Mouse (Mus musculus) thymus, adult 2 months (tissue): ENCODE results near the gene Stk32c. TPM values are rescaled to one million over a fixed set of nuclear protein-coding genes. Genes with fewer than 3 reads are reported as not detected.

Experiments used
- DNase-seq: peaks from one replicate; pipeline ENCODE4 v3.0.0; 2021
- H3K27ac ChIP-seq: fragments of 200-500 bp; 2 replicates; pipeline ENCODE4 v1.5.1; 2012; ENCODE audit warnings: low read length, control low read depth; ENCODE audit not compliant: control insufficient read depth, insufficient read depth
- H3K27me3 ChIP-seq: fragments of 200-500 bp; 2 replicates; pipeline ENCODE4 v1.6.1; 2012; ENCODE audit warnings: mild to moderate bottlenecking, low read length, moderate library complexity, mixed read lengths; ENCODE audit not compliant: control insufficient read depth, insufficient read depth
- H3K36me3 ChIP-seq: fragments of 200-500 bp; 2 replicates; pipeline ENCODE4 v1.6.1; 2012; ENCODE audit warnings: mild to moderate bottlenecking, low read length, moderate library complexity; ENCODE audit not compliant: control insufficient read depth, insufficient read depth
- H3K4me1 ChIP-seq: fragments of 200-500 bp; replicated peaks from 2 replicates; pipeline ENCODE4 v1.6.1; 2012; ENCODE audit warnings: low read length; ENCODE audit not compliant: control insufficient read depth, insufficient read depth
- H3K4me3 ChIP-seq: fragments of 200-500 bp; 2 replicates; pipeline ENCODE4 v1.5.1; 2012; ENCODE audit warnings: mild to moderate bottlenecking, low read length, control low read depth, moderate library complexity; ENCODE audit not compliant: control insufficient read depth, insufficient read depth
- CTCF ChIP-seq: fragments of 200-500 bp; IDR thresholded peaks from 2 replicates; pipeline ENCODE4 v1.5.1; 2012; ENCODE audit warnings: mild to moderate bottlenecking, control low read depth, low read length, moderate library complexity, borderline replicate concordance; ENCODE audit not compliant: control insufficient read depth, poor library complexity, insufficient read depth; ENCODE audit errors: extremely low read depth
- POLR2A ChIP-seq: fragments of 200-500 bp; IDR thresholded peaks from 2 replicates; pipeline ENCODE4 v1.6.1; 2012; ENCODE audit warnings: mild to moderate bottlenecking, low read length, control low read depth, moderate library complexity; ENCODE audit not compliant: control insufficient read depth, poor library complexity, insufficient read depth; ENCODE audit errors: extremely low read depth
- WGBS: fragments of 180-500 bp; shearing (Covaris S2); methylation state at CpG from one replicate; pipeline ENCODE4 v1.1.7; 2018; 5-methylcytosine and 5-hydroxymethylcytosine counted together
- polyA plus RNA-seq: library from polyadenylated mRNA; depleted of rRNA; stranded (reverse); fragments of >200 nt; gene quantifications from 2 replicates; pipeline ENCODE4 v1.2.3, GENCODE M21; 2012

Gene Stk32c
- polyA plus RNA-seq, 1 experiment: 1.3 TPM

DNA sequence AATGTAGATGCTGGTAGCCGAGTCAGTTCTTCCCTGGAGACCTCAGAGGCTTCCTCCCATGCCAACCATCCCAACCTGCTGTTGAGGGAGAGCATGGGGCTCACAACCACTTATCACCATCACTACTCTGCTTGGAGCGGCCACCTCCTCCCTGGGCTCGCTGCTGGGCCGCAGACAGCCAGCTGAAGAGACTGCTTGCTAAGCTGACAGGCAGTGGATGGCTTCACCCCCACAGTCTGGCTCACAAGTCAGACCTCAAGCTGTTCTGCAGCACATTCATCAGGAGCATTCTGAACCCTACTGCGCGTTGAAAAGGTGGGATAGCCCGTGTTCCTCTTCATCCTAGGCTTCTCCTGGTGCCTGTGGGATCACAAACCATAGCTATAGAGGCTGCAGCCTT is 54.6 kb downstream of the Stk32c start:
- Histone ChIP-seq H3K4me3 (no peak overlapping the region), H3K27ac (no peak overlapping the region), H3K36me3 (no peaks in the 10 kb centered on the region), H3K4me1 (no peaks in the 10 kb centered on the region), H3K27me3 (no peaks in the 10 kb centered on the region)
- no peak for DNase-seq
- 83% methylated on average over 7 of the region's 7 CpGs for WGBS
- no peak for TF ChIP-seq POLR2A
- TF ChIP-seq CTCF: no peak

DNA sequence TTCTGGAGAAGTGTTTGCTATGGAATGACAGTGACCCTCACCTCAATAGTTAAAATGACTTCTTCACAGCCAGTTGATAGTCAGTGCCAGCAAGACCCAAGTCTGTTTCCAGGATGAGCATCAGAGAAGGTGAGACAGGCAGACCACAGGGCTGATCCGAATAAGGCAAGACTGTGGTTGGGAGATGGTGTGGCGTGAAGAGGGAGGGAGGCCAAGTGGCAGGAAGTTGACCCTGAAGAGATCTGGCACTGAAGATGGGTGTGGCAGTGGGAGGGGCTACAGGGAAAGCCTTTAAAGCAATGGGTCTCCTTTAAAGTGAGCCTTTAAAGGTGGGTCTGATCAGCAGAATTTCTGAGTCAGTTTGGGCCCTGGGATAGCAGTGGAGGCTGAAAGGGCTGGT is 55.6 kb downstream of the Stk32c start:
- Histone ChIP-seq H3K4me1 (peaks cover 6% of the 10 kb centered on the region), H3K4me3 (no peak overlapping the region), H3K27me3 (no peaks in the 10 kb centered on the region), H3K36me3 (no peaks in the 10 kb centered on the region), H3K27ac (no peak overlapping the region)
- no peak for DNase-seq
- 11% methylated on average over 2 of the region's 2 CpGs for WGBS
- TF ChIP-seq POLR2A (no peak), CTCF (no peak)

DNA sequence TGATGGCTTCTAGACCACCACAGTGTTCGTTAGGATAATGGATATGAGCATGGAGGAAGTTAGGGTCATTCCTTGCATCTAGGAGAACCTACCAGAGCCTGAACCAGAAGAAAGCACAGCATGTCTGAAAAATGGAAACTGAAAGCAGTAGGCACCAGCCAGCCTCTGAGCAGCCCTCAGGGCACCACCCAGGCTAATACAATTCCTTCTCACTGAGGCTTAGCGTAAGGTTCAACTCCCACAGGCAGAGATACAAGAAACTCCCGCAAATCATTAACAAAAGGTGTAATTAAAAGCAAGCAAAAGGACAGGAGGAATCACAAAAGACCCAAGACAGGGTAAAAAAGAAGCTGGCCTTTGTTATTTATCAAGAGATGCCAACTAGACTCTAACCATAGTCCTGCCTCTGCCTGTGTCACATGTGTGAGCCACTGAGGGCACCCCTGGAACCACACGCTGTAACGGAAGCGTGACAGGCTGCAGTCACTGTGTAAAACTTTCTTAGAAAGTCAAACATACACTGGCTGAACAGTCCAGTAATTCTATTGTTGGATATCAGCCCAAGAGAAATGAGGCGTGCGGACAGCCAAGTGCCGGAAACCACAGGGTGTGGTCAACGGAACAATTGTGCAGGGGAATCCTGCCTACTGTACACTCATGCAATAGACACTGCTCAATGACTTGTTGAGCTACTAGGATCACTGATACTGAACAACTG is 56.6 kb downstream of the Stk32c start:
- no peaks in the 10 kb centered on the region for H3K27me3 ChIP-seq
- 68% methylated on average over 10 of the region's 10 CpGs for WGBS
- no peak overlapping the region for H3K4me3 ChIP-seq
- no peak overlapping the region for H3K27ac ChIP-seq
- H3K4me1 ChIP-seq: peaks cover 9% of the 10 kb centered on the region
- no peak for TF ChIP-seq POLR2A
- DNase-seq: no peak
- no peaks in the 10 kb centered on the region for H3K36me3 ChIP-seq

DNA sequence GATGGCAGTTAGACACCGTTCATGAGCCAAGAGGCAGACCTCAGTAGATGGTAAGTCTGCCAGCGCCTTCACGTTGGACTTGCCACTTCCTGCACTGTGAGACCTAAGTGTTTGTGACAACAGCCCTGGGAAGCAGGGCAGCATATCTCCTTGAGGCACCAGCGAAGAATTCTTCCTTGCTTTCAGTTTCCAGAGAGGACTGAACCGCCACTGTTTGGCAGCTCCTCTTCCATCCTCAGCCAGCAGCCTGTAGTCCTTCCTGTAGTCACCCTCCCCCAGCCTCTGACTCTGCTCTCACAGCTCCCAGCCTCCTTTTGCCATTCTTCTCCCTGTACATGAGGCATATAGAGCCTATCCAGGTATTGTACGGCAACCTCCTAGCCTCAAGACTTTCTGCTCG is 60.2 kb downstream of the Stk32c start:
- Histone ChIP-seq H3K4me1 (peaks cover 9% of the 10 kb centered on the region), H3K27me3 (no peaks in the 10 kb centered on the region; the same call in 1 of the 2 replicates), H3K4me3 (no peak overlapping the region), H3K27ac (no peak overlapping the region), H3K36me3 (no peaks in the 10 kb centered on the region)
- TF ChIP-seq CTCF: no peak
- no peak for TF ChIP-seq POLR2A
- DNase-seq: no peak
- WGBS: 37% methylated on average over 7 of the region's 7 CpGs

DNA sequence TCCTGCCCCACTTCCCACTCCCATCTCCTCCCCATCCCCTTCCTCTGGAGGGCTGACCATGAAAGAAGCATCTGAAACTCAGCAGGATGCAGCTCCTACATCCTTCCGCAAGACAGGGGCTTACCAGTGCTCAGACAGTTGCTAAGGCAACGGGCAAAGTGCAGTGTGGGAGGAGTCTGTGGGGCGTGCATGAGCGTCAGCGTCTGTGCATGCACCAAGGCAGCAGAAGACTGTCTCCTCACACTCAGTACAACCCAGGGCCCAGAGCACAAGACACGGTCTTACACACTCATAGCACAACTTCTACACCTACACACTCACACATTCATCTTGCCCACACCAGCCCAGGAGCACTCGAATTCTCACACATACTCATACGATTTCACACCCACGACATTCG is 62.0 kb downstream of the Stk32c start:
- H3K36me3 ChIP-seq: no peaks in the 10 kb centered on the region
- 40% methylated on average over 10 of the region's 10 CpGs for whole genome bisulfite sequencing
- no peak for DNase-seq
- H3K4me3 ChIP-seq: no peak overlapping the region
- H3K27me3 ChIP-seq: no peaks in the 10 kb centered on the region; the same call in 1 of the 2 replicates
- peaks cover 9% of the 10 kb centered on the region for H3K4me1 ChIP-seq
- TF ChIP-seq CTCF (no peak), POLR2A (no peak)
- H3K27ac ChIP-seq: no peak overlapping the region

DNA sequence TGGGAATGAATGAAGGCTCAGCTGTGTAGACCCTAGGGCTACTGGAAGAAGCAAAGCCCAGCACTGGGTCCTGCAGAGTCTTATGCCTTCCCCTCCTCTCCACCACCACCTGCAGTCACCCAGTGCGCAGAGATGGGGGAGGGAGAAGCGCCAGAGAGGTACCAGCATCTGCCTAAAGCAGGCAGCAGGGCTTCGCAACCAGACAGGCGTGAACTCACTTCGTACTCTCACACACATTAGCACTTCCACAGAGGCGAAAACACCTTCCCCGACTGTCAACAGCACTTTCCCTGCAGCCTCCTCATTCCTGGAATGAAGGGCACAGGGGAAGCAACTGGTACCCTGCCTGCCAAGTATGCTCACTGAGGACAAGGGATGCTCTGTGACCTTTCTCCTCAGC is 63.7 kb downstream of the Stk32c start:
- WGBS: 77% methylated on average over 7 of the region's 7 CpGs
- Histone ChIP-seq H3K36me3 (no peaks in the 10 kb centered on the region), H3K27ac (no peak overlapping the region), H3K27me3 (no peaks in the 10 kb centered on the region; the same call in 1 of the 2 replicates), H3K4me1 (peaks cover 9% of the 10 kb centered on the region), H3K4me3 (no peak overlapping the region)
- no peak for DNase-seq
- no peak for TF ChIP-seq CTCF
- TF ChIP-seq POLR2A: no peak

DNA sequence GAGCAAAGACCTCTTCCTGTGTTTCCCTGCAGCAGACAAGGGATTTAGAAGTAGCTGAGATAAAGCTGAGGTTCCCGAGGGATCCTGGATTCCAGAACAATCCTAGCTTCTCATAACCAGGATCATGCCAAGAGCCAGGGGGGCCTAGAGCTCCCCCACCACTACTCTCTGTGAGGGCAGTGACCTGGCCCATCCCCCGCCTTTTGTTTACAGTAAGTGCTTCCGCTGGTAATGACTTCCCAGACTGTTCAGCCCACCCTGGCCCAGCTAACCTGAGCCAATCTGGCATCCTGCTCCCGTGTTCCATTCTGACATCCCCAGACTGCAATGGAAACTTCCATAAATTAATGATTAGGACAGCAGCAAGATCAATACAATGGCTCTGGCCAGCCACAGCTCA is 65.7 kb downstream of the Stk32c start:
- no peak overlapping the region for H3K27ac ChIP-seq
- no peaks in the 10 kb centered on the region for H3K36me3 ChIP-seq
- H3K27me3 ChIP-seq: no peaks in the 10 kb centered on the region; the same call in 1 of the 2 replicates
- TF ChIP-seq POLR2A (no peak), CTCF (no peak)
- H3K4me3 ChIP-seq: no peak overlapping the region
- 91% methylated on average over 4 of the region's 4 CpGs for WGBS
- DNase-seq: no peak
- H3K4me1 ChIP-seq: peaks cover 1% of the 10 kb centered on the region; the same call in 1 of the 2 replicates
